8 mouse cellular contexts compared by ENCODE assay signal in genomic region chr17:31304895-31305775, GRCm38 (mm10). TPM values are rescaled to one million over a fixed set of nuclear protein-coding genes. Genes with fewer than 3 reads are reported as not detected.
DNase-seq lines count a peak whose midpoint lies in the region; ATAC-seq and TF ChIP-seq lines count a peak whose summit lies in the region.

No protein-coding gene starts in this region.

- no peaks in the 10 kb centered on the region for H3K36me3 ChIP-seq in intestine, embryonic 14.5 days (ENCODE audit: control insufficient read depth, insufficient read depth, low read length)

- H3K27ac ChIP-seq in intestine, embryonic 14.5 days (ENCODE audit: low read depth): peak overlapping the region; percentile 74

- 38% methylated on average over 12 of the region's 12 CpGs for WGBS in intestine, embryonic 14.5 days
- WGBS in lung, adult 2 months: 35% methylated on average over 12 of the region's 12 CpGs

- no peak overlapping the region for H3K4me3 ChIP-seq in intestine, embryonic 14.5 days (ENCODE audit: low read depth, low read length)
- H3K4me3 ChIP-seq in lung, adult 2 months (replicated peaks; ENCODE audit: extremely low read depth, low read depth, low read length): no peak overlapping the region

- no peak overlapping the region for H3K9ac ChIP-seq in intestine, embryonic 14.5 days (ENCODE audit: low read length)

- H3K27me3 ChIP-seq in intestine, embryonic 14.5 days (replicated peaks; ENCODE audit: control insufficient read depth, insufficient read depth, low read length): no peaks in the 10 kb centered on the region

- no peak for TF ChIP-seq CTCF in lung, adult 2 months (IDR thresholded peaks at IDR 0.05; ENCODE audit: insufficient read depth, low read length)

- DNase-seq in cerebellum, postnatal 10 days: peak; percentile 81 to 85
- no peak for DNase-seq in cerebellum, adult 18-20 months
- no peak for DNase-seq in intestine, embryonic 14.5 days (ENCODE audit: low spot score)
- peak; percentile 71 for DNase-seq in lung, adult 2 months
- peak; percentile 78 for DNase-seq in testis, postnatal 14 days (ENCODE audit: low spot score)
- DNase-seq in right cerebral cortex, postnatal 36 days (ENCODE audit: low spot score in 2 of 2): no peak
- DNase-seq in frontal cortex, postnatal 10 days (ENCODE audit: low spot score in 2 of 2): no peak

- peaks cover 7% of the 10 kb centered on the region for H3K4me1 ChIP-seq in intestine, embryonic 14.5 days (replicated peaks; ENCODE audit: control insufficient read depth, insufficient read depth, low read length)
- H3K4me1 ChIP-seq in lung, adult 2 months (ENCODE audit: control insufficient read depth, insufficient read depth, low read length): peaks cover 7% of the 10 kb centered on the region

- H3K9me3 ChIP-seq in intestine, embryonic 14.5 days (ENCODE audit: control insufficient read depth, low read length): no peaks in the 10 kb centered on the region

- TF ChIP-seq POLR2A in lung, adult 2 months (IDR thresholded peaks at IDR 0.05; ENCODE audit: borderline replicate concordance, extremely low read depth, low read depth, low read length): no peak

- ATAC-seq in erythroid progenitor cell, adult 5-6 weeks (replicated peaks; ENCODE audit: low FRiP score, poor library complexity, severe bottlenecking): 0 out of 2 replicates have a peak, but pooled peaks have one; percentile 41
- ATAC-seq in intestine, embryonic 14.5 days (replicated peaks; ENCODE audit: low FRiP score, low TSS enrichment, low read depth): peak; percentile 85

- no peak overlapping the region for H3K4me2 ChIP-seq in intestine, embryonic 14.5 days (ENCODE audit: low read length)

RNA-seq across cellular contexts. Expression of gene Slc37a1, which starts 18.5 kb away (rescaled TPM):
- 2.5 and 4.7 TPM in 2 replicates for total RNA-seq in erythroid progenitor cell, adult 5-6 weeks (2015; ENCODE audit: low replicate concordance)
- 0.23 and 1.2 TPM in 2 replicates for total RNA-seq in erythroid progenitor cell, adult 5-6 weeks (2017; ENCODE audit: low replicate concordance)
- polyA plus RNA-seq in intestine, embryonic 14.5 days (2014; fragmentation: Nextera tagmentation; extraction: Ambion mirVana): 14.7 and 14.8 TPM in 2 replicates
- polyA plus RNA-seq in lung, adult 2 months (2012; rRNA removed): 51.1 and 54.3 TPM in 2 replicates

RNA-seq across cellular contexts. Expression of gene Rsph1, which starts 28.0 kb away (rescaled TPM):
- total RNA-seq in erythroid progenitor cell, adult 5-6 weeks (2015; ENCODE audit: low replicate concordance): 4.0 TPM in 1 of 2 replicates, not detected in the other
- total RNA-seq in erythroid progenitor cell, adult 5-6 weeks (2017; ENCODE audit: low replicate concordance): not detected in 2 replicates
- 0.80 and 1.2 TPM in 2 replicates for polyA plus RNA-seq in intestine, embryonic 14.5 days (2014; fragmentation: Nextera tagmentation; extraction: Ambion mirVana)
- polyA plus RNA-seq in lung, adult 2 months (2012; rRNA removed): 6.9 and 11.7 TPM in 2 replicates

Comparison
In these comparisons a context has a peak if more than half of its experiments do, and no peak if none do; other contexts are left out.
1. DNase-seq: peak in cerebellum, postnatal 10 days (2 of 2), lung, adult 2 months (single experiment) and testis, postnatal 14 days (single experiment); none in cerebellum, adult 18-20 months (0 of 2), intestine, embryonic 14.5 days (single experiment), right cerebral cortex, postnatal 36 days (0 of 2) and frontal cortex, postnatal 10 days (0 of 2).